Mouse (Mus musculus) forebrain, embryonic 14.5 days (tissue): ENCODE data around the gene Angptl4. TPM values are rescaled to one million over a fixed set of nuclear protein-coding genes. Genes with fewer than 3 reads are reported as not detected.

ENCODE experiments used
- ATAC-seq: fragments of 200-750 bp; cut with Nextera tagmentation; 2 replicates; pipeline ENCODE4 v1.8.0; 2017; ENCODE audit warnings: mild to moderate bottlenecking, moderate library complexity
- DNase-seq: peaks from one replicate; pipeline ENCODE4 v3.0.0-alpha.2; 2015; ENCODE audit warnings: low spot score
- H3K27ac ChIP-seq: fragments of 300-500 bp; sonication (generic); 2 replicates; pipeline ENCODE4 v1.5.1; 2014; ENCODE audit warnings: low read depth, mild to moderate bottlenecking, control low read depth, low read length, moderate library complexity
- H3K27me3 ChIP-seq: fragments of 300-500 bp; sonication (generic); replicated peaks from 2 replicates; pipeline ENCODE4 v1.6.1; 2014; ENCODE audit warnings: low read length, control low read depth, mixed read lengths; ENCODE audit not compliant: control insufficient read depth, insufficient read depth
- H3K36me3 ChIP-seq: fragments of 300-500 bp; sonication (generic); 2 replicates; pipeline ENCODE4 v1.6.1; 2014; ENCODE audit warnings: low read length, control low read depth; ENCODE audit not compliant: control insufficient read depth, insufficient read depth
- H3K4me1 ChIP-seq: fragments of 300-500 bp; sonication (generic); 2 replicates; pipeline ENCODE4 v1.6.1; 2014; ENCODE audit warnings: antibody characterized with exemption, low read length, control low read depth; ENCODE audit not compliant: control insufficient read depth, insufficient read depth
- H3K4me2 ChIP-seq: fragments of 300-500 bp; sonication (generic); 2 replicates; pipeline ENCODE4 v1.6.1; 2014; ENCODE audit warnings: mild to moderate bottlenecking, control low read depth, low read length
- H3K4me3 ChIP-seq: fragments of 300-500 bp; sonication (generic); 2 replicates; pipeline ENCODE4 v1.5.1; 2014; ENCODE audit warnings: low read depth, low read length, control low read depth
- H3K9ac ChIP-seq: fragments of 300-500 bp; sonication (generic); 2 replicates; pipeline ENCODE4 v1.6.1; 2014; ENCODE audit warnings: mild to moderate bottlenecking, low read length, control low read depth, moderate library complexity
- H3K9me3 ChIP-seq: fragments of 300-500 bp; sonication (generic); replicated peaks from 2 replicates; pipeline ENCODE4 v1.6.1; 2016; ENCODE audit warnings: low read length, control low read depth, mixed read lengths; ENCODE audit not compliant: control insufficient read depth
- WGBS: fragments of 180-500 bp; shearing (Covaris S2); extraction: QIAGEN DNeasy Blood & Tissue Kit; methylation state at CpG from one replicate; pipeline ENCODE4 v1.1.7; 2014; 5-methylcytosine and 5-hydroxymethylcytosine counted together
- polyA plus RNA-seq: library from polyadenylated mRNA; unstranded; fragments of >200 nt; fragmentation: Nextera tagmentation; extraction: Ambion mirVana; gene quantifications from 2 replicates; pipeline ENCODE4 v1.2.1, GENCODE M21; 2014

Angptl4 gene
- polyA plus RNA-seq, 1 experiment from 2014 or later: 15.2 TPM

DNA sequence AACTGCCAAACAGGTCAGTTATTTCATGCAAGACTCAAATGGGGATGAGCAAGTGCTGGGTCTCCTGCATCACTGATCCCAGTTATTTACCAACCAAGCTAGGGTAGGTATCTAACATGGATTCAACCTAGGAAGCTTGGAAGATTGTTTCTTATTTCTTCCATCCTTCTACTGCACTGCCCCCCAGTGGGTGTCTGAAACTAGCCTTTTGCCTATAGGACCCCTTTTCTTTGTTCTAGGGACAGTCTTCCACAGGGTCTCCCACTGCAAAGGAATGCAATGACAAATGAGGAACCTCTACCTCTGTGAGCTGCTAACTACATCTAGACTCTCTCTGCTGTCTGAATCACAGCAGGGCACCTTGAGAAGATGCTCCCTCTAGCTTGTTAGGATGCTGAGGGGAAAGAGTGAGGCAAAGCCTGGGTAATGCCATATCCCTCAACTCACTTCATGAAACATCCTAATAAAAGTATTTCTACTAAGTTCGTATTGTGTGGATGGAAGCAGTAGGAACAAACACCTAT is 40.9 kb upstream of the Angptl4 start:
- Histone ChIP-seq H3K27ac (no peak overlapping the region), H3K9ac (peak overlapping the region; percentile 26; the same call in 1 of the 2 replicates), H3K36me3 (peaks cover 50% of the 10 kb centered on the region), H3K9me3 (no peaks in the 10 kb centered on the region), H3K4me3 (no peak overlapping the region), H3K4me2 (peak overlapping the region; percentile 93; the same call in 1 of the 2 replicates), H3K27me3 (no peaks in the 10 kb centered on the region), H3K4me1 (peaks cover 17% of the 10 kb centered on the region)
- ATAC-seq (no peak), DNase-seq (no peak)
- 87% methylated on average over 1 of the region's 1 CpGs for WGBS

DNA sequence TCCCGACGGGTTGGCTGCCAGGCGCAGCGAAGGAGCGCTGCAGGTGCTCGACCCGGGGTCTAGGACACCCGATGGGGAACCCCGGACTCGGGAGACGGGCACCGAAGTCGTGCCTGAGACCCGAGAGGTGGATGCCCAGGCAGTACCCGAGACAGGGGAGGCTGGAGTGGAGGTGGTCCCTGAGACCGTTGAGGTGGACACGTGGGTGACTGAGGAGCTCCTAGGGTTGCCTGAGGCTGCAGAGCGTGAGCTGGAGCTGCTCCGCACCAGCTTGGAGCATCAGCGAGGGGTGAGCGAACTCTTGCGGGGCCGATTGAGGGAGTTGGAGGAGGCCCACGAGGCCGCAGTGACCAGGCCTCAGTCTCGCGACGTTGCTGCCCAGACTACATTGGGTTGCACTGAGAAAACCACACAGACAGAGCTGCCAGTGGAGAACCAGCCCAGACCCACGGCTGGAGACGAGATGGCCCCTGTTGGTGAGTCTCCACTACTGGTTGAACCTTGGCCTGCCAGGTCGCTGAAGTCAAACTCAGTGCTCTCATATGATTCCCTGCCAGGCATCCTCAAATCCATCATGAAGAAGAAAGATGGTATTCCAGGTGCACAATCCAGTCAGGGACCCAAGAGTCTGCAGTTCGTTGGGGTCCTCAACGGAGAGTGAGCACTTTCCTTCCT is 36.5 kb upstream of the Angptl4 start:
- Histone ChIP-seq H3K27ac (peak overlapping the region; percentile 86), H3K4me3 (peak overlapping the region; percentile 44), H3K36me3 (peaks cover 45% of the 10 kb centered on the region), H3K4me2 (peak overlapping the region; percentile 95), H3K27me3 (no peaks in the 10 kb centered on the region), H3K9ac (peak overlapping the region; percentile 89), H3K4me1 (peaks cover 13% of the 10 kb centered on the region), H3K9me3 (no peaks in the 10 kb centered on the region)
- ATAC-seq (peak; percentile 2; the same call in 1 of the 2 replicates), DNase-seq (no peak)
- WGBS: 19% methylated on average over 33 of the region's 33 CpGs

DNA sequence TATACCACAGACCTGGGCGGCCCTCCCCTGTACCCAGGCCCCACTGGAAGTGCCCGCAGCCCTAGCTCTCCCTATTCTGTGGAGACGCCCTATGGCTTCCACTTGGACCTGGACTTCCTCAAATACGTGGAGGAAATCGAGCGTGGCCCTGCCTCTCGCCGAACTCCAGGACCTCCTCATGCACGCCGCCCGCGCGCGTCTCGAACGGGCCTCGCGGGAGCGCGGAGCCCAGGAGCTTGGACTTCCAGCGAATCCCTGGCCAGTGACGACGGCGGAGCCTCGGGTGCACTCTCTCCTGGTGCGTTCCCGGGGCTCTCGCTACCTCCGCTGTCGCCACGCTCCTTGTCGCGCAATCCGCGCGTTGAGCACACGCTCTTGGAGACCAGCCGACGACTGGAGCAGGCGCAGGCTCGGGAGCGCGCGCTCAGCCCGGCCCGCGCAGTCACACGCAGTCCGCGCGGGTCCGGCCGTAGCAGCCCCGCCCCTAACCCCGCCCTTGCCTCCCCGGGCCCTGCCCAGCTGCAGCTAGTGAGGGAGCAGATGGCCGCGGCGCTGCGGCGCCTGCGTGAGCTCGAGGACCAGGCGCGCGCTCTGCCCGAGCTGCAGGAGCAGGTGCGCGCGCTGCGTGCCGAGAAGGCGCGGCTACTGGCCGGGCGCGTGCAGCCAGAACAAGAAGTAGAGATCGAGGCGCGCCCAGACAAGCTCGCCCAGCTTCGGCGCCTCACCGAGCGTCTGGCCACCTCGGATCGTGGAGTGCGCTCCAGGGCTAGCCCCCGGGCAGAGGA is 35.7 kb upstream of the Angptl4 start:
- peaks cover 38% of the 10 kb centered on the region for H3K36me3 ChIP-seq
- peak overlapping the region; percentile 95 for H3K4me2 ChIP-seq
- ATAC-seq (peak; percentile 97), DNase-seq (peak; percentile 98)
- peak overlapping the region; percentile 44 for H3K4me3 ChIP-seq
- no peaks in the 10 kb centered on the region for H3K9me3 ChIP-seq
- WGBS: under 1% methylated on average over 87 of the region's 89 CpGs
- H3K27me3 ChIP-seq: no peaks in the 10 kb centered on the region
- H3K27ac ChIP-seq: peak overlapping the region; percentile 86
- peaks cover 12% of the 10 kb centered on the region for H3K4me1 ChIP-seq
- H3K9ac ChIP-seq: peak overlapping the region; percentile 89

DNA sequence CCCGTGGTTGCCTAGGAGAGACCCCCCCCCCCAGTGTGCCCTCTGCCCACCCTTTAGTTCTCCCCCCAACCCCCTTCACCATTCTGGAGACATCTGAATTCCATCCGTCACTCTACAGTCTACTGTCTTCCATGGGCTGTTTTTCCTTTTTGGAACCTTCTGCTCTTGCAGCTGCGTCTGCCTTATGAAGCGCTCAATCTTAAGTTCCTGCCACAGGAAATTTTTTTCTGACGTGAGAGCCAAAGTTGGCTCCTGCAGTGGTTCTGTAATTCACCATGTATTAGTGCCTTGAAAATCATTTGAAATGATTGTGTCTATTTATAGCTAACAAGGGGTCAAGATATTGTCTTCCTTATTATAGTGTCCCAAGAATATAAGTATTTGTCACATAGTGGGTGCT is 35.0 kb upstream of the Angptl4 start:
- ATAC-seq (no peak), DNase-seq (peak; percentile 28)
- Histone ChIP-seq H3K36me3 (peaks cover 30% of the 10 kb centered on the region), H3K9ac (peak overlapping the region; percentile 89; the same call in 1 of the 2 replicates), H3K27me3 (no peaks in the 10 kb centered on the region), H3K4me3 (peak overlapping the region; percentile 44; the same call in 1 of the 2 replicates), H3K27ac (no peak overlapping the region), H3K9me3 (no peaks in the 10 kb centered on the region), H3K4me2 (peak overlapping the region; percentile 95), H3K4me1 (peaks cover 10% of the 10 kb centered on the region; the same call in 1 of the 2 replicates)
- WGBS: 76% methylated on average over 5 of the region's 5 CpGs

DNA sequence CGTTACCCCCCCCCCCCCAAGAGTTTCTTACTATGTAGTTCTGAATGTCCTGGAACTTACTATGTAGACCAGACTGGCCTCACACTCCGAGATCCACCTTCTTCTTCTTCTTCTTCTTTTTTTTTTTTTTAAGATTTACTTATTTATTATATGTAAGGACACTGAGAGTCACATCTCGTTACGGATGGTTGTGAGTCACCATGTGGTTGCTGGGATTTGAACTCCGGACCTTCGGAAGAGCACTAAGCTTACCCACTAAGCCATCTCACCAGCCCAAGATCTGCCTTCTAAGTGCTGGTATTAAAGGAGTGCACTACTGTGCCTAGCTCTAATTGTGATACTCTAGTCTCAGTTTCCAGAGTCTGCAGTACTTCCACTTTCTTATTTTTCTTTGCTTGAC is 33.8 kb upstream of the Angptl4 start:
- Histone ChIP-seq H3K9me3 (no peaks in the 10 kb centered on the region), H3K27me3 (no peaks in the 10 kb centered on the region), H3K4me2 (no peak overlapping the region), H3K36me3 (peaks cover 18% of the 10 kb centered on the region), H3K4me3 (no peak overlapping the region), H3K27ac (no peak overlapping the region), H3K9ac (no peak overlapping the region), H3K4me1 (peaks cover 13% of the 10 kb centered on the region)
- DNase-seq: no peak
- ATAC-seq: no peak
- WGBS: 92% methylated on average over 6 of the region's 6 CpGs

DNA sequence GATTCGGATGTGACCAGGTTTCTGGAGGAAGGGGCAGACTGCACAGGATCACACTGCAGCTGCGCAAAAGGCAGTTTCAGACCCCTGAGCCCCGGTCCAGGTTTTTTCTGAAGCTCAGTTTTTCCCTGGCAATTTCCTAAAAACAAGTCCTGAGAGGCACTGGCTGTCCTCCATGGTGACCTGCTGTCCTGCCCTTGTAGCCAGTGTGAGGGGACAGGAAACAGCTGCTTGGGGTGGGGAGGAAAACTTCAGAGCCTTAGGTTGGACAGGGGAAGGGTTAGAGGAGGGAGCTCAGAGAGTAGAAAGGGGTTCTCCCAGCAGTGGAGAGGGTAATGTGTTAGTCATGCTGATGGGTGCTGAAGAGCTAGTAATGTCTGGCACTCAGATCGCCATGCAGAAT is 31.4 kb upstream of the Angptl4 start:
- no peak overlapping the region for H3K27ac ChIP-seq
- no peak overlapping the region for H3K9ac ChIP-seq
- peaks cover 9% of the 10 kb centered on the region for H3K4me1 ChIP-seq
- no peak for DNase-seq
- no peaks in the 10 kb centered on the region for H3K9me3 ChIP-seq
- no peak for ATAC-seq
- H3K4me2 ChIP-seq: no peak overlapping the region
- no peaks in the 10 kb centered on the region for H3K36me3 ChIP-seq
- H3K4me3 ChIP-seq: no peak overlapping the region
- 76% methylated on average over 4 of the region's 4 CpGs for WGBS
- no peaks in the 10 kb centered on the region for H3K27me3 ChIP-seq

DNA sequence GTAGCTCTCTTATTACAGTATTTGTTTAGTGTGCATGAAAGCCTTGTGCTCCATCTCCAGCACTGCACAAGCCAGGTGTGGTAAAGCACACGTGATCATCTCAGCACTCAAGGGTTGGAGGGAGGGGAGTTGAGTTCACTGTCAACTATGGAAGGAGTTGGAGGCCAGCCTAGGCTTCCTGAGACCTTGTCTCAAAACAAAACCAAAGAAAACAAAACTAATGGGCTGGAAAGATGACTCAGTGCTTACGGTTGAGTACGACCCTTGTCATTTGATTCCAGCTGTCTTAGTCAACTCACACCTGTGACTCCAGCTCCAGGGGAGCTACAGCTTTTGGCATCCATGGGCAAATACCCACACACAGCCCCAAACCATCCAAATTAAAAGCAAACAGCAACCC is 30.8 kb upstream of the Angptl4 start:
- ATAC-seq (no peak), DNase-seq (no peak)
- 66% methylated on average over 3 of the region's 3 CpGs for WGBS
- H3K4me2 ChIP-seq: no peak overlapping the region
- H3K9me3 ChIP-seq: no peaks in the 10 kb centered on the region
- H3K27ac ChIP-seq: no peak overlapping the region
- no peaks in the 10 kb centered on the region for H3K27me3 ChIP-seq
- peaks cover 8% of the 10 kb centered on the region for H3K4me1 ChIP-seq
- H3K4me3 ChIP-seq: no peak overlapping the region
- no peak overlapping the region for H3K9ac ChIP-seq
- H3K36me3 ChIP-seq: no peaks in the 10 kb centered on the region

DNA sequence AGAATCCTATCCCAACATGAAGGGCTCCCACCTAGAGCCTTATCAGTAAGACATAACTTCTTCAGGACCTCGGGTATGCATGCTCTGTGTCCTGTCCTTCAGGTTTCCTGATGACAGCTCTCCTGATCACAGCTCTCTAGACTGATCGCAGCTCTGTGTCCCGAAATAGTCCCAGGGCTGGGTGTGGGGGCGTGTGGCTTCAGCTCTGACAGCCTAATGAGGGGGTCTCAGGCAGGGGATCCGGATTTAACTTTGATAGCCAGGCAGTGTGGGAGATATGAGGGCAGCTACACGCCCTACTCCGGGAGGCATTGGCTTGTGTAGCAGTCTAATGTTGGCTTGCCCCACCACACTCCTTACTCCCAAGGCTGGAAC is 29.5 kb upstream of the Angptl4 start:
- Histone ChIP-seq H3K9me3 (no peaks in the 10 kb centered on the region), H3K36me3 (no peaks in the 10 kb centered on the region), H3K4me1 (peaks cover 4% of the 10 kb centered on the region; the same call in 1 of the 2 replicates), H3K9ac (peak overlapping the region; percentile 54), H3K4me2 (peak overlapping the region; percentile 68), H3K27ac (no peak overlapping the region), H3K27me3 (no peaks in the 10 kb centered on the region), H3K4me3 (peak overlapping the region; percentile 34)
- DNase-seq: no peak
- no peak for ATAC-seq
- 23% methylated on average over 7 of the region's 7 CpGs for WGBS
